Mouse (Mus musculus): ENCODE measurements around the gene Coa6.

Coa6 gene

DNA sequence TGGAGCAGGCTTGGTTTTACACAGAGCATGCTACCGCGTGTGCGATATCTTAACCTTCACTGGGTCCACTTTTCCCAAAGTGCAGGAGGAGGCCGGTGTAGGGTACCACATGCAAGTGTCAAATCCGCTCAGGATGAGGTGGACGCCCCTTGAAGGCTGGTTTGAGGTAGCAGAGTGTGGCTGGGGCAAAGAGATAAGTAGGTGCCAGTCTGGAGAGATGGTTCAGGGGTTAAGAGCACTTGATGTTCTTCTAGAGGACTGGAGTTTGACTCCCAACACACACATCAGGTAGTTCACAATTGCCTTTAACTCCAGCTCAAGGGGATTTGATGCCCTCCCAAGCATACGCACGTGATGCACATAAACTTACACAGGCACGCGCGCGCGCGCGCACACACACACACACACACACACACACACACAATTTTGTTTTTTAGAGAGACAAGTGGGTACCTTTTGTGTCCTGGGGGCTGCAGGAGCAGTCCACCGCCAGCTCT is 51.5 kb downstream of the Coa6 start:
- no peak for DNase-seq

DNA sequence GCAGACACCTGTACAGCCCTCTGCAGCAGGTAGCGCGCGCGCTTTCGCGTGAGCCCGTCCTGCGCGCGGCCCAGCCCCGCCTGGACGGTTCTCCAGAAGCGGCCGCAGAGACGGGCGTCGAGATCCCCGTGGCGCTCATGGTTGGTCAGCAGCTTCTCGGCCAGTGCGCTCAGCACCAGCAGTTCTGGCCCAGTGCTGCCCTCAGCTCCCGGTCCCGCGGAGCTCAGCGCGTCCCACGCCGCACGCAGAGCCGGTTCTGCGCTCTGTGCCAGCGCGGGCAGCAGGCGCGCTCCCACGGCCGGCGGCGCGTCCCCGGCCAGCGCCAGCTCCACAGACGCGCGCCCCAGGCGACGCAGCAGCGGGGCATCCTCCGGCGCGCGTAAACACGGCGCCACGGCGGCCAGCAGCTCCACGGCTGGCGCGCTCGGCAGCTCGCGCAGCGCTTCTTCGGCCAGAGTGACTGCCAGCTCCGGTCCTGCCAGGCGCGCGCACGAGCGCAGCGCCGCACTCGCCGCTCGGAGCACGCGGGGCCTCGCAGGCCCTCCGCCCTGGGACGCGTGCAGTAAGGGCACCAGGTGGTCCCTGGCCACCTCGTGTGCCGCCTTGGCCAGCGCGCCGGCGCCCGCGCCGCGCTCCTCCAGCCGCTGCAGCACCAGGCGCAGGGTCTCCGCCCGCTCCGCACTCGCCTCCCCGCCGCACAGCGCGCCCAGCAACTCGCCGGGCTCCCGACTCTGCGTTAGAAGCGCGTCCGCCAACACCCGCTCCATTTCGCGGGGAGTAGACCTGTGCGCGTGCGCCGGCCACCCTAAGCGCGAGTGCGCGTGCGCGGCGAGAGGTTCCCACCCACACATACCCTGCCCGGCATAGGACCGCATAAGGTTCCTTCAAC is 52.2 kb downstream of the Coa6 start, which contains the start of gene Tarbp1:
Gene Tarbp1 (minus strand): TSS at position 767 of the 889 bp plus-strand sequence.
- DNase-seq, result peak; percentile 92

Measured in right cerebral cortex, postnatal 25 days (tissue).